Mouse (Mus musculus) cerebellum, adult 2 months (tissue): Measurements from ENCODE around the gene Phf13.

Experiments used
- CTCF ChIP-seq: fragments of 200-500 bp; IDR thresholded peaks from 2 replicates; pipeline ENCODE4 v1.5.1; 2011; ENCODE audit warnings: low read depth, mild to moderate bottlenecking, control low read depth, low read length, moderate library complexity, borderline replicate concordance; ENCODE audit not compliant: insufficient read depth
- POLR2A ChIP-seq: fragments of 200-500 bp; IDR thresholded peaks from 2 replicates; pipeline ENCODE4 v1.6.1; 2011; ENCODE audit warnings: low read length, control low read depth, borderline replicate concordance; ENCODE audit not compliant: insufficient read depth

DNA sequence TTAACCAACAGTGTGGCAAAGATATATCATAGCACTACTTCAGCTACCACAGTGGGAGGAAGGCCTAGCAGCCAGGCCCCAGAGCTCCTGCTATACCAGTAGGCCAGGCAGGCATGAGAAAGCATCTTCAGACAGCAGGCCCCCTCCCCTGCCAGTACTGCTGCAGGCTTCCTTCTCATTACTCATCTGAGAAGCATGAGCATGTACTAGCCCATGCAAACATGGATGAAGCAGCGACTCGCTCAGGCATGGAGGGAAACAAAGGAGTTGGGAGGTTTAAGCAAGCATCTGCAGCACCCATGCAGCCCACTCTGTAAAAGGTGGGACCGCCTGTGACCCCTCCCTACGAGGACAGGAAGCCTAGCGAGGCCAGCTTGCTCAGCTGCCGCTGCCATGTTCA is 23.0 kb upstream of the Phf13 start:
- TF ChIP-seq POLR2A (no peak), CTCF (no peak)
